Mouse (Mus musculus): Measurements from ENCODE around the gene Poc1b. TPM values are rescaled to one million over a fixed set of nuclear protein-coding genes. Genes with fewer than 3 reads are reported as not detected.

The Poc1b gene
- polyA plus RNA-seq, 1 experiment from 2014 or later, result 12.2 TPM

DNA sequence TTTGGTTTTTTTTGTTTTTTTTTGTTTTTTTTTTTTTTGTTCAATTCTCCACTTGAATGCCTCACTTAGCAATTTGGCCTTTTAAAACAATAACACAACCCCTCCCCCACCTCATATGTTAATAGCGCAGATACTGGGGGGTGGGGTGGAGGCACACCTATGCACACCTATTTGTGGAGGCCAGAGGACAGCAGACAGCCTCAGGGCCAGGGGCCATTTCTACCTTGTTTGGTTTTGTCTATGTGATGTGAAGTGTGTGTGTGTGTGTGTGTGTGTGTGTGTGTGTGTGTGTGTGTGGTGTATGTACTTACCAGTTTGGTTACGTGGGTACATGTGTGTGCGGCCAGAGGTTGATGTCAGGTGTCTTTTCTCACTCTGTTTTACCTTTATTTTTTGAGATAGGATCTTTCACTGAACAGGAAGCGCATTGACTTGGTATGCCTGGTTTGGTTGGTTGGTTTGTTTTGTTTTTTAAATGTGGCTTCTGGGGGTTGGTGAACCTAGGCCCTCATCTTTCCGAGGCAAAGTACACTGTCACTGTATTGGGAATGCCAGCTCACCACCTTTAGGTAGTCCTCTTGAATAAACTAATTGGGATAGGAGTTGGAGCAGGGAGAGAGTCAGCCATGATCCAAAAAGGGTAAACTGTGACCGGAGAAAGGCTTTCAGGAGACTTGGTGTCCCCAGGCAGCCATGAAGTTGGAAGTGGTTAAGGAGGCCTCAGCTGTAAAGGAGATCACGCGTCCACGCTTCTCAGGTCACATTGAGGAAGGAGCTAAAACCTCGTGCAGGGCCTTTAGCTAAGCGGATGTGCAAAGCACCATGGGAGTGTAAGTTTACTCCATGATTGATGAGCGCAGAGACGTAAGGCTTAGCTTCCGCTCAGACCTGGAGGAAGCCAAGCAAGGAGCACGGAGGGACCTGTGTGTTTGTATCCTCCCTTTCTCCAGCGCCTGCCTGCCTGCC lies 10.1 kb downstream of the Poc1b start:
- Histone ChIP-seq H3K27me3 (no peaks in the 10 kb centered on the region), H3K9ac (no peak overlapping the region), H3K9me3 (no peaks in the 10 kb centered on the region), H3K36me3 (no peaks in the 10 kb centered on the region), H3K4me3 (no peak overlapping the region), H3K27ac (replicated peaks) (no peak overlapping the region), H3K4me2 (no peak overlapping the region), H3K4me1 (replicated peaks) (peaks cover 22% of the 10 kb centered on the region; the same call in 1 of the 2 replicates)
- no peak for ATAC-seq (ENCODE audit: low read depth)
- 86% methylated on average over 16 of the region's 16 CpGs for WGBS

- Histone ChIP-seq H3K9ac (no peak overlapping the region), H3K9me3 (no peaks in the 10 kb centered on the region)
Measured at GRCm38 (mm10) chr10:99117876-99118275, 11.0 kb downstream of the Poc1b start.

GRCm38 (mm10) chr10:99118697-99119096 lies 11.9 kb downstream of the Poc1b start:
- 82% methylated on average over 6 of the region's 6 CpGs for WGBS
- H3K4me1 ChIP-seq (replicated peaks), result 0 out of 2 replicates have a peak, but pooled peaks cover 12% of the 10 kb centered on the region
- no peak overlapping the region for H3K27ac ChIP-seq (replicated peaks)
- no peak overlapping the region for H3K4me2 ChIP-seq
- H3K9me3 ChIP-seq, result no peaks in the 10 kb centered on the region
- H3K9ac ChIP-seq, result no peak overlapping the region
- no peaks in the 10 kb centered on the region for H3K36me3 ChIP-seq
- no peaks in the 10 kb centered on the region for H3K27me3 ChIP-seq
- ATAC-seq (ENCODE audit: low read depth), result no peak
- H3K4me3 ChIP-seq, result no peak overlapping the region

More at GRCm38 (mm10) chr10:99117876-99118275, 11.0 kb downstream of the Poc1b start:
- Histone ChIP-seq H3K4me3 (no peak overlapping the region), H3K4me1 (replicated peaks) (0 out of 2 replicates have a peak, but pooled peaks cover 17% of the 10 kb centered on the region), H3K36me3 (no peaks in the 10 kb centered on the region), H3K4me2 (no peak overlapping the region), H3K27ac (replicated peaks) (no peak overlapping the region), H3K27me3 (no peaks in the 10 kb centered on the region)
- ATAC-seq (ENCODE audit: low read depth), result no peak
- 76% methylated on average over 10 of the region's 10 CpGs for WGBS

DNA sequence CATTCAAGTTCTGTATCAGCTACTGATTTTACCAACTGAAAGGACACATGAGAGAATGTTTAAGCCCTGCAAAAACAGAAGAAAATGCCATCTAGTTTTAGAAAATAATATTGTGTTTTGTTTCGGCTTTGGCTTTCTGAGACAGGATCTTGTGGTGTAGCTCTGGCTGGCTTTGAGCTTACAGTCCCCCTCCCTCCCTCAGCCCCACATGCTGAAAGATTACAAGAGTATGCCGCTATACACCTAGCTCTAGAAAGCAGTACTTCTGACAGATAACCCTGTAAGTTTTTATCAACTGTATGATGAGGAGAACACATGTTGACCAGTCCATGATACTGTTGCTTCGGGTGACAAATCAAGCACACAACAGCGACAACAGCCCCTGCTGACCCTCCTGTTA lies 12.6 kb downstream of the Poc1b start:
- 92% methylated on average over 4 of the region's 4 CpGs for WGBS
- H3K9me3 ChIP-seq, result no peaks in the 10 kb centered on the region
- no peak overlapping the region for H3K4me2 ChIP-seq
- H3K4me1 ChIP-seq (replicated peaks), result 0 out of 2 replicates have a peak, but pooled peaks cover 10% of the 10 kb centered on the region
- no peak overlapping the region for H3K9ac ChIP-seq
- H3K4me3 ChIP-seq, result no peak overlapping the region
- no peaks in the 10 kb centered on the region for H3K36me3 ChIP-seq
- no peak overlapping the region for H3K27ac ChIP-seq (replicated peaks)
- H3K27me3 ChIP-seq, result no peaks in the 10 kb centered on the region
- no peak for ATAC-seq (ENCODE audit: low read depth)

DNA sequence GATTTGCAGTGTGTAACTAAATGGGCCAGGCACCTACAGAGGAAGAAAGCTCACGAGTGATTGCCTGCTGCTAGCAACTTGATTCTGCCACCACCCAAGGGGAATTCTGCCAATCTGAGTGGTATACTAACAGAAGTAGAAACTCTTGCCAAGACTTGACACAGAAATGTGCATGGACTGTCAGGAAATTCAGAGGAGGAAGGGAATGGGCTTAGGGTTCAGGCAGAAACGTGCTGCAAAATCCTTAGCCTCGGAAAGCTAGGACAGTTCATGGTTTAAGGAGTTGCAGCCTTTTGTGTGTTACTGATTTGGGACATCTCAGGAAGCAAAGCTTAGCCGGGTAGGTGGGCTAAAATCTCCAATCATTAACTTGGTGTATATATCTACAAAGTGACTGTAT lies 19.4 kb downstream of the Poc1b start, which contains the start of gene Phxr2:
Gene Phxr2, minus strand, starts transcription at position 101 of the 400 bp plus-strand sequence.
- Histone ChIP-seq H3K4me1 (replicated peaks) (peaks cover 11% of the 10 kb centered on the region), H3K9ac (no peak within 1 kb of the TSS), H3K4me2 (no peak within 1 kb of the TSS), H3K4me3 (no peak within 1 kb of the TSS), H3K27me3 (no peaks in the 10 kb centered on the region), H3K9me3 (no peaks in the 10 kb centered on the region), H3K27ac (replicated peaks) (no peak within 1 kb of the TSS), H3K36me3 (peaks cover 30% of the 10 kb centered on the region)
- WGBS, result 86% methylated on average over 4 of the region's 4 CpGs
- no peak for ATAC-seq (ENCODE audit: low read depth)

- ATAC-seq (ENCODE audit: low read depth), result no peak
- no peaks in the 10 kb centered on the region for H3K27me3 ChIP-seq
Measured at GRCm38 (mm10) chr10:99126954-99127353, 20.1 kb downstream of the Poc1b start.

DNA sequence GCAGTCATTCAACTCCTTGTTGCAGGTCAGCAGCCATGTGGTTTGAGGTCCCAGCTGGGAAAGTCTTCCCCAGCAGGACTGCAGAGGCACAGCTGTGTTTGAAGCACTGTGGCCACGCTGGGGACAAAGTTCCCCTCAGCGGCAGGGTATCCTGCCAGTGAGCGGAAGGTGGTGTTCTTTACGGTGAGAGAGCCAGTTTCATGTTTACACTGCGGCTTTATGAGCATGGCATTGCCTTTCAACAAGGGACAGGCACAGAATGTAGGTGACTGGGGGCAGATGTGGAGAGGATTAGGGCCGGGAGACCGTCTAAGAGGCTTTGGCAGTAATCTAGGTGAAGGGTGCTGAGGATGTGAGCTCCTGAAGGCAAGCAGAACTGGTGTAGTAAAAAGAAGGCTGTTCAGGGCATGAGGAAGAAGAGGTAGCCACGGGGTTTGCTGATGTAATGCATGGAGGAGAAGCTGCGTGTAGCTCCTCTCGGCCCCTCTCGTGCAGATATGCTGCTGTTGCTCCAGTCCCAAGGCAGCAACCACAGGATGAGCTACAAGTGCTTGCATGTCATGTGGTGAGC lies 20.9 kb downstream of the Poc1b start:
- Histone ChIP-seq H3K27ac (replicated peaks) (no peak overlapping the region), H3K4me3 (no peak overlapping the region), H3K4me2 (no peak overlapping the region), H3K36me3 (peaks cover 34% of the 10 kb centered on the region), H3K27me3 (no peaks in the 10 kb centered on the region), H3K4me1 (replicated peaks) (peaks cover 15% of the 10 kb centered on the region), H3K9me3 (no peaks in the 10 kb centered on the region), H3K9ac (no peak overlapping the region)
- 81% methylated on average over 11 of the region's 11 CpGs for WGBS
- no peak for ATAC-seq (ENCODE audit: low read depth)

More at GRCm38 (mm10) chr10:99126954-99127353, 20.1 kb downstream of the Poc1b start:
- no peak overlapping the region for H3K27ac ChIP-seq (replicated peaks)
- H3K9me3 ChIP-seq, result no peaks in the 10 kb centered on the region
- H3K9ac ChIP-seq, result no peak overlapping the region
- no peak overlapping the region for H3K4me3 ChIP-seq
- 92% methylated on average over 14 of the region's 14 CpGs for WGBS
- no peak overlapping the region for H3K4me2 ChIP-seq
- peaks cover 32% of the 10 kb centered on the region for H3K36me3 ChIP-seq
- peaks cover 15% of the 10 kb centered on the region for H3K4me1 ChIP-seq (replicated peaks)

GRCm38 (mm10) chr10:99130611-99131010 lies 23.8 kb downstream of the Poc1b start:
- Histone ChIP-seq H3K36me3 (peaks cover 45% of the 10 kb centered on the region), H3K4me1 (replicated peaks) (peaks cover 15% of the 10 kb centered on the region), H3K4me3 (no peak overlapping the region), H3K27me3 (no peaks in the 10 kb centered on the region), H3K9ac (no peak overlapping the region), H3K27ac (replicated peaks) (no peak overlapping the region), H3K9me3 (no peaks in the 10 kb centered on the region), H3K4me2 (no peak overlapping the region)
- ATAC-seq (ENCODE audit: low read depth), result 0 out of 2 replicates have a peak, but pooled peaks have one; percentile 20
- 53% methylated on average over 6 of the region's 6 CpGs for WGBS

DNA sequence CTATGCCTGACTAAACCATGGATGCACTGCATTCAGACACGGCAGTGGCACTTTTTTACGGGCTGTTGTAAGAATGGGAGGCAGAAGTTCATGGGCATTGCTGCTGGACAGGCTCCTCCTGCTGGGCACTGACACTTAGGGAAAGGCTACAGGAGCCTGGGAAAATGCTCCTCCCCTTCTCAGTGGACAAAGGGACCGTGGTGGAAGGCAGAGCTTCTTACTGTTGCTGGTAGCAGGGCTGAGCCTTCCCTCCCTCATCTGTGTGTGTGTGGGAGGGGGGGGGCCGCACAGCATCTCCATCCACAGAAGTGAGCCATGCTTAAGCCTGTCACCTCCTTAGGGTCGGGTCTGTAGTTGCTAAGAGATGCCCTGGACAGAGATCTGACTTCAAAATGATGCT lies 24.5 kb downstream of the Poc1b start:
- H3K9ac ChIP-seq, result no peak overlapping the region
- no peak overlapping the region for H3K4me3 ChIP-seq
- peaks cover 22% of the 10 kb centered on the region for H3K4me1 ChIP-seq (replicated peaks)
- no peaks in the 10 kb centered on the region for H3K9me3 ChIP-seq
- H3K36me3 ChIP-seq, result peaks cover 40% of the 10 kb centered on the region
- H3K27me3 ChIP-seq, result no peaks in the 10 kb centered on the region
- 0 out of 2 replicates have a peak, but pooled peaks have one; percentile 48 for ATAC-seq (ENCODE audit: low read depth)
- 57% methylated on average over 5 of the region's 5 CpGs for WGBS
- no peak overlapping the region for H3K4me2 ChIP-seq
- no peak overlapping the region for H3K27ac ChIP-seq (replicated peaks)

DNA sequence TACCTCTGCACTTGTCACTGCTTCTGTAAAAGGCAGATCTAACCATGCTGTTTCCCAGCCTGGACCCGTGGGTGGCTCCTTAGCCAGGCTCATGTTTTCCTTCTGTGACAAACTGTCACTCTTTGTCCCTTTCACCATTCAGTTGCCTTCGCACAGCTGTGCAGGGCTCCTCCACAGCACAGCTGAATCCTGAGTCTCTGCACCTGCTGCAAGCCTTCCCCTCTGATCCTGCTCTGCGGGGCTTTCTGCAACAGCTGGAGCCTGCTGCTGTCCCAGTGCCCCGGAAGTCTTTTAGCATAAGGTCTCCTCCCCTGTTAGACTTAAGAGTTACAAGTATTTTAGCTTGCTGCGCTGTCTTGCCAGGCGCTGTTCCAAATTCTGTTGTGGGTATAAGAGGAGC lies 25.4 kb downstream of the Poc1b start:
- 68% methylated on average over 6 of the region's 6 CpGs for WGBS
- H3K27ac ChIP-seq (replicated peaks), result no peak overlapping the region
- H3K9ac ChIP-seq, result no peak overlapping the region
- H3K27me3 ChIP-seq, result no peaks in the 10 kb centered on the region
- peaks cover 35% of the 10 kb centered on the region for H3K36me3 ChIP-seq
- H3K9me3 ChIP-seq, result no peaks in the 10 kb centered on the region
- no peak for ATAC-seq (ENCODE audit: low read depth)
- H3K4me2 ChIP-seq, result no peak overlapping the region
- H3K4me3 ChIP-seq, result no peak overlapping the region
- H3K4me1 ChIP-seq (replicated peaks), result peaks cover 25% of the 10 kb centered on the region

- 89% methylated on average over 11 of the region's 11 CpGs for WGBS
- peaks cover 29% of the 10 kb centered on the region for H3K36me3 ChIP-seq
- H3K4me3 ChIP-seq, result no peak overlapping the region
- peaks cover 25% of the 10 kb centered on the region for H3K4me1 ChIP-seq (replicated peaks)
- no peak overlapping the region for H3K9ac ChIP-seq
- ATAC-seq (ENCODE audit: low read depth), result no peak
- H3K9me3 ChIP-seq, result no peaks in the 10 kb centered on the region
- no peak overlapping the region for H3K4me2 ChIP-seq
- no peaks in the 10 kb centered on the region for H3K27me3 ChIP-seq
- H3K27ac ChIP-seq (replicated peaks), result no peak overlapping the region
Measured at GRCm38 (mm10) chr10:99132595-99133272, 25.9 kb downstream of the Poc1b start.
